Mouse (Mus musculus) right cerebral cortex, adult 18-20 months (tissue): Measurements from ENCODE around the gene Insl3.
"Not testable (repeated sequence)": the region's sequence is repeated elsewhere in the genome, so short reads cannot be mapped to it uniquely, and the experiment has no call there.

Experiments
- DNase-seq: peaks from one replicate; pipeline ENCODE4 v3.0.0; 2022; ENCODE audit warnings: mixed read lengths

The Insl3 gene

DNA sequence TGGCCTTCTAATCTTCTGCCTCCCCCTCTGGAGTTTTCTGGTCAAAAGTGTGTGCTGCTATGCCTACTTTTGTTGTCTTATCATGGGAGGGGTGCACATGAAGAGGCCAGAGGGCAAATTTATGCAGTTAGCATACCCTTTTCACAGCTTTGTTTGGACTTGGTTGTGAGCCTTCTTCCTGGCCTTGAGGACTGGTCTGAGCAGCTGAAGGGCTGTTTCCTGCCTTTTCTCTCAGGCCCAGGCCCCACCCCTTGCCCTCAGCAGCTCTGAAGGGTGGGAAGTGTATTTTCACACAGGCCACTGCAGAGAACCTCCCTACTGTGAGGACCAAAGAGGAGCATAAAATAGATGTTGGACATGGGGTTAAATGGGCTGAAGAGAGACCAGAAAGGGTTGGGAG is 11.5 kb upstream of the Insl3 start:
- no peak for DNase-seq

DNA sequence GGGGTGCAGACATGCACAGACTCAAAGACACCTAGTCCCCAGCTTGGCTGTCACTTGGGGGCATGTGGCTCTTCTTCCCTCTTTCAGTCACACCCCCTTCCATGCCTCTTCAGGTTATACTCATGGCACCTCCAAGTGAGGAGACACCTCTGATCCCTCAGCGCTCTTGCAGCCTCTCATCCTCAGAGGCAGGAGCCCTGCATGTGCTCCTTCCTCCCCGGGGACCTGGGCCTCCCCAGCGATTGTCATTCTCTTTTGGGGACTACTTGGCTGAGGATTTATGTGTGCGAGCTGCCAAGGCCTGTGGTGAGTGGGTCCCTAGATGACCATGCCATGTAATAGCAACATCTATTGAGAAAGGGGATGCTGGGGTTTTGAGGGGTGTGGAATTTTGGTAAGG is 10.8 kb upstream of the Insl3 start:
- DNase-seq, result no peak

DNA sequence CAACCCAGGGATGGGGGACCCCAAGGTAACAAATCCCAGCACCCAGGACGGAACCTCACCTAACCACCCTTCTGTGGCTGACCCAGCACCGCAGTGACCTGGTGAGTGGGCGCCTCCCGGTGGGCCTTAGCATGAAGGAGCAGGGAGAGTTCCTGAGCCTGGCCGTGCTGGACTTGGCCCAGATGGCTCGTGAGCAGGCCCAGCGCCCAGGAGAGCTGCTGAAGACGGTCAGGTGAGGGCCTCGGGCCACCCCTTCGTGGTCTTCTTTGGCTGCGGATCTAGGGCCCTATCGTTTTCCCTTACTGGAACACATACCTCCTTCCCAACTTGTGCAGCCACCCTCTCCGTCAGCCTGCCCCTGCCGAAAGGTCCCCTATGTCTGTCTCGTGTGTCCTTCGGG is 9.9 kb upstream of the Insl3 start:
- DNase-seq, result no peak

DNA sequence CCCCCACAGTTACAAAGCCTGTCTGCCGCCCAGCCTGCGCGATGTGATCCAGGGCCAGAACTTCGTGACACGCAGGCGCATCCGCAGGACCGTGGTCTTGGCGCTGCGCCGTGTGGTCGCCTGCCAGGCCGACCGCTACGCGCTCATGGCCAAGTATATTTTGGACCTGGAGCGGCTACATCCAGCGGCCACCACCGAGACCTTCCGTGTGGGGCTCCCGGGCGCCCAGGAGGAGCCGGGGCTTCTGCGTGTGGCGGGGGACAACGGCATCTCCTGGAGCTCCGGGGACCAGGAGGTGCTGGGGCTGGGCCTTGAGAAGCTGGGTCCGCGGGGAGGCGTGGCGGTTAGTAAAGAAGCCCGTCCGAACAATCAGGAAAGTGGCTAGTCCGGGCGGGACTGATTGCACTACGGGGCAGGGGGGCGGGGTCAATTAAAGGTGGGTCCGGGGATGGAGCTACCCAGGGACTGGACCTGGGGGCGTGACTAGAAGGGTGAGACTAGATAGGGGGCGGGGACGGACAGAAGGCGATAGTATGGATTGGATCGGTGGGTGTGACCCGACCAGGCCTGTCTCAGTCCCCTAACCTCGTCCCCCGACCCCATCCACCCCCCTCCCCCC is 9.4 kb upstream of the Insl3 start:
- no peak for DNase-seq

DNA sequence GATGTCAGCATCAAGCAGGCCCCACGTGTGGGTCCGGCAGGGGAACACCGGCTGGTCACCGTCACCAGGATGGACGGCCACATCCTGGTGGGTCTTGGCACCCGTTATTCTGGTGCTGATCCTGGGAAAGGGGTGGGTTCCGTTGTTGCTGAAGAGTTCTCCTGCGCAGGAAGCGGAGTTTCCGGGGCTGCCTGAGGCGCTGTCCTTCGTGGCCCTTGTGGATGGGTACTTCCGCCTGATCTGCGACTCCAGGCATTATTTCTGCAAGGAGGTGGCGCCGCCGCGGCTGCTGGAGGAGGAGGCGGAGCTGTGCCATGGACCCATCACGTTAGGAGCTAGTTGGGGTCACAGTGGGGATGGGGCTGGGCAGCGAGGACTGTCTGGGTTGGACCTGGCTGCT is 8.5 kb upstream of the Insl3 start:
- no peak for DNase-seq

- DNase-seq, result no peak
Observed at GRCm38 (mm10) chr8:71681369-71681915, 7.6 kb upstream of the Insl3 start.

DNA sequence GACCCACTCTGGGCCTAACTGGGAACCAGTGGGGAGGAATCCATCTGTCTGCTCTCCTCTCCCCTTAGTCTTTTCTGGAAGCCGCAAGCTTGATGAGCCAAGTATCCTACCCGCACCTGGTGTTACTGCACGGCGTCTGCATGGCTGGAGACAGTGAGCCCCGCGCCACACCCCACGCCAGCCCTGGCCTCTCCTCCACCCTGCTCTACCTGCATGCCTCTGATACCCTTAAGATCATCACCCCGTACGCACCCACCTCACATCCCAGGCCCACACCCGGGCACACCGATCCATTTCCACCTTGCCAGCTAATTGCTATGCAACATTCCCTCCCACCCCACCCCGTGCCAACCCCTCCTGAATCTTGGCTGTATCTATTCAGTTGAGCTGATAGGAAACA is 6.2 kb upstream of the Insl3 start:
- no peak for DNase-seq

GRCm38 (mm10) chr8:71684701-71685100 is 4.3 kb upstream of the Insl3 start:
- no peak for DNase-seq

GRCm38 (mm10) chr8:71685573-71685972 is 3.4 kb upstream of the Insl3 start:
- no peak for DNase-seq

GRCm38 (mm10) chr8:71686143-71686734 is 2.8 kb upstream of the Insl3 start:
- no peak for DNase-seq

DNA sequence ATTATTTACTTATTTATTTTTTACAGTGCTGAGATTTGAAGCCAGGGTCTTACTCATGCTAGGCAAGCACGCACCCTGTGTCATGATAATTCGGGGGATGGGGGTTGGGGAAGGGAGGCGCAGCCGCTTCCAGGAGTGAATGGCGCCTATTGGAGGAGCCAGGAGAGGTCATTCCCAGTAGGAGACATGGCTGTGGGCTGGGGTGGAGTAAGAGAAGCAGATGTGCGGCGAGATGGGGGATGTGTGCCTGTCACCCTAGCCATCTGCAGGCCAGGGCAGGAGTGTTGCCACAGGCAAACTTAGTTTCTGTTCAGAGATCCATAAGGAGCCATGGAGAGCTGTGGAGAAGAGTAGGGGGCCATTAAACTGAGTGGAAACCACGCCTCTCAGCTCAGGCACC is 1.4 kb upstream of the Insl3 start:
- DNase-seq, result no peak

- DNase-seq, result no peak
Observed at GRCm38 (mm10) chr8:71692509-71692908, 3.5 kb downstream of the Insl3 start.

DNA sequence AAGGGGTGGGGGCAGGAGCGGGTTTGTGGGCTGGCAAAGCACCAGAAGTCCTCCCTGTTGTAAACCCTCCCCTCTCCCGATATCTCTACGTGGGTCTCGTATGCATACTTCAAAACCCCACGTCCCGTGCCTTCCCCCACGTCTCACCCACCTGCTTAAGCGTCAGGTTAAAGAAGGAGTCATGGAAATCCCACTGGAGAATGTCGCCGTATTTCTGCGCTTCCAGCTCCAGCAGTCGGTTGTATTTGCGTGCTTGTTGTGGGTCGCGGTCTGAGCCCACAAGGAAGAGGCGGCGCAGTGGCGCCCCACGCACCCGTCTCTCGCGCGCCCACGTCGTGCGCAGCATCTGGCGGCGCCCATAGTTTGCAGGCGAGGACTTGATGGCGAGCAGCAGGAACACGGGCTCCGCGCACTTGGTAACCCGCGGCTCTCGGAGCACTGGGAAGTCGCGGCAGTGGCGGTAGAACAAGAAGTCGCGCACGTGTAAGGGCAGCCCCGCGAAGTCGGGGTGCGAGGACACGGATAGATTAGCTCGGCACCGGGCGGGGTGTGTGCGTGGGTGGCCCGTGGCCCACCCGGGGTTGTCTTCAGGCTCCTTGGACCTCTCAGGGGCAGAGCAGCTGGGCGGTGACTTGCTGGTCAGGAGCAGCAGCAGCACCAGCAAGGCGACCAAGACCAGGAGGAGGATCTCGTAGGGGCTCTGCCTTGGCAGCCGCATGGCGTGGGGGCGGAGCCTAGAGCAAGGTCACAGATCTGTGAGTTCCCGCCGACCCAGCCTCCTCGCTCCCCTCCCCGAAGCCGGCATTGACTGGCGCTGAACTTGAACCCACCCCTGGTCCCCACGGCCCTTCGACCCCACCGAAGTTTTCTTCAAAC is 4.4 kb downstream of the Insl3 start:
- no peak for DNase-seq

GRCm38 (mm10) chr8:71695456-71695855 is 6.4 kb downstream of the Insl3 start:
- DNase-seq, result not testable (repeated sequence)

- no peak for DNase-seq
Observed at GRCm38 (mm10) chr8:71700493-71701269, 11.7 kb downstream of the Insl3 start.

- DNase-seq, result no peak
Observed at GRCm38 (mm10) chr8:71701414-71702086, 12.5 kb downstream of the Insl3 start, which contains the start of gene B3gnt3. Gene B3gnt3, minus strand, starts transcription at chr8:71701789.

DNA sequence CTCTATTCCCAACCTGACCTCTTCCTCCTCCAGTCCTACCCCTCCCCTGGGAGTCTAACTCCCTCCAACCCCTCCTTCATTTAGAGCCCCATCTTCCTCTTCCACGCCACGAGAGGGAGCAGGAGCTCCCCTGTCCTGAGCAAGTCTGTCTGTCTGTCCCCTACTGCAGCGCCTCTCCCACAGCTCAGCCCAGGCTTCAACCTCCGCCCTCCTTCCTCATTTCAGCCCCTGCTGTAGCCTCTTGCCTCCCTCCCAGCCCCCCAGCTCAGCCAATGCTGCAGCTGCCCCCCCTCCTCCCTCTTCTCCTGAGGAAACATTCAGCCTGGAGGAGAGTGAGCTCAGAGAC is 13.0 kb downstream of the Insl3 start:
- DNase-seq, result no peak

GRCm38 (mm10) chr8:71702923-71703322 is 13.9 kb downstream of the Insl3 start:
- DNase-seq, result no peak

GRCm38 (mm10) chr8:71703400-71703799 is 14.4 kb downstream of the Insl3 start:
- DNase-seq, result not testable (repeated sequence)

- peak; percentile 64 for DNase-seq
Observed at GRCm38 (mm10) chr8:71707874-71708273, 18.9 kb downstream of the Insl3 start.

DNA sequence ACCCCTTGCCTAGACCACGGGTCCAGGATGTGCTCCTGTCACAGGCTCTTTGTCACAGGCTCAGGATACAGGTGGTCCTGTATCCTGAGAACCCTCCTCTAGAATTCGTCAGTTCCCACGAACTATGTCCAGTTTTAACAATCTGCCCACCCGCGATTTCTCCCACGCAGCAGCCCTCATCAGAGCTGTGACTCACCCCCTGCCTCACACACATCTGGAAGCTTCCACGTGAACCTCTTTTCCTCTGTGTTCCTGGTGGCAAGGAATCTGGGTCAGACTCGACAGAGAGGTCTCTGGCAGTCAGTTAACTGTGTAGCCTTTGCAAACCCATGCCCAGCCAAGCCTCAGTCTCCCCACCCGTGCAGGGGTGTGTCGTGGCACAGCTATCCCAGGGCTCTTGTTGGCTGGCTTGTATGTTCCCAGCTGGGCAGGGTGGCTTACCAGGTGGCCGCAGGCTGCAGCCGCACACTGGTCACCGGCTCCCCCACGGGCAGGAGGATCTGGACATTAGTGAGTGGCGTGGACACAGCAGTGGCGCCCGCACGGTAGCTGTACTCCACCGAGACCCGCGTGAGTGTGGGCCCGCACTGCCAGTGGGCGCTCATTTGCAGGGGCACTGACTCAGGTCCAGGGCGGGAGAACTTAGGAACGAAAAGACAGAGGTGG is 20.3 kb downstream of the Insl3 start:
- DNase-seq, result peak; percentile 65
